Mouse (Mus musculus): ENCODE data around the gene Dhdh. TPM values are rescaled to one million over a fixed set of nuclear protein-coding genes. Genes with fewer than 3 reads are reported as not detected.
"Not testable (repeated sequence)": the region's sequence is repeated elsewhere in the genome, so short reads cannot be mapped to it uniquely, and the experiment has no call there.

The Dhdh gene
- polyA plus RNA-seq, 1 experiment from 2014 or later: 3.4 TPM

DNA sequence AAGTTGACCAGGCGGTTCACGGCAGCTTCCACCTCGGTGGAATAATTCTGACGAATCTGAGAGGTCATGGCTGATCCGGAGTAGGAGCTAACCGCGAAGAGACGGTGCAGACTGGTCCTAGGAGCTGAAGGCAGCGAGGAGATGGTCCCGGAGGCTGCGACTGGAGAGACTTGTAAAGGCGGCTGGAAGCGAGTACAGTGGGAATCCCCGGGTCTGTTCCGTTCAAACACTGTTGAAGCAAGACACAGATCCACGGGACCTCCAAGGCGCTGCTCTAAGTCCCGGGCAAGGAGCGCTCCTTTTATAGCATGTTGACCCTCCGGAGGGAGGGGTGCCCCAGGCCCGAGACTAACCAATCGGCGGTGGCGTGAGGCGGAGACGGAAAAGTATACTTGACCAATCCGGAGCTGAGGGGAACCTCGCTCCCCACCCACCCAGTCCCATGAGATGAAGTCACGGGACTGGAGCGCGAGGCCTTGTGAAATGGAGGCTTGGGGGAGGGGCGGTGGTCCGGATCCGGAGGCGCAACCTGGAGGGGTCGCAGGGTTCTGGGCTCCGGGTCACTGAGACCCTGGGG, 29.0 kb downstream of the Dhdh start, which contains the start of gene Ftl1:
Ftl1 (minus strand) TSS at position 321 of the 577 bp plus-strand sequence.
- WGBS: under 1% methylated on average over 33 of the region's 37 CpGs
- H3K36me3 ChIP-seq: peaks cover 53% of the 10 kb centered on the region
- peak within 1 kb of the TSS; percentile 85 for H3K9ac ChIP-seq
- H3K4me3 ChIP-seq: peak within 1 kb of the TSS; percentile 76
- peak; percentile 95 for ATAC-seq (ENCODE audit: borderline replicate concordance, extremely low read depth, low FRiP score, low TSS enrichment)
- not testable (repeated sequence) for H3K27me3 ChIP-seq, H3K9me3 ChIP-seq
- peak within 1 kb of the TSS; percentile 89 for H3K27ac ChIP-seq
- peak within 1 kb of the TSS; percentile 72 for H3K4me2 ChIP-seq
- peaks cover 36% of the 10 kb centered on the region for H3K4me1 ChIP-seq

DNA sequence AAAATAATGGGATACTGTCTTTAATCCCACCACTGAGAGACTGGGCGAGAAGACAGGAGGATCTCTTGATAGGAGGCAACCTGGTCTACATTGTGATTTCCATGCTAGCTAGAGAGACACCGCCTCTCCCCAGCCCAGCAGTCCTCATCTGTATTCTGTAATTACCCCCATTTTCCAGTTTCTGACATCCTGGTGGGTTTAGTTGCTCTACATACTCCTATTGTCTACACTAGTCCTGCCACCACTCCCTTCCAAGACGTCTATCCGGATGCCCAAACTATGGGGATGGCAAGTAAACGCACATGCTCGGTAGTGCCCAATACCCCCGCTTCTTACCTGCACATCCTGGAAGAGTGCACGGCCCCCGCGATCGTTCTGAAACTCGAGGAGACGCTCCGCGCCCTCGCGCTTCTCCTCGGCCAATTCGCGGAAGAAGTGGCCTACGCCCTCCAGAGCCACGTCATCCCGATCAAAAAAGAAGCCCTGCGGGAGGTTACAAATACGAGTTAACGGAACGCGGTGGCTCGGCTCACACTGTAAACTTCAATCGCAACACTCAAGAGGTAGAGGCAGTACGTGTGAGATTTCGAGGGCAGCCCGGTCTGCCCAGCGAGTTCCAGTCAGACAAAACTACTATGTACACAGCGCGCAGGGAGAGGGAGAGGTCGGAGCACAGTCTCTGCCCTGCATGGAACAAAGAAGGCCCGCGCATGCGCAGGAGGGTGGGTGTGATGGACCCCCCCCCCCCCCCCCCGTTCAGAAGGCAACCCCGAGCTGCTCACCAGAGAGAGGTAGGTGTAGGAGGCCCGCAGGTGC, 29.6 kb downstream of the Dhdh start:
- Histone ChIP-seq H3K4me2 (peak overlapping the region; percentile 72), H3K9ac (peak overlapping the region; percentile 85), H3K4me3 (peak overlapping the region; percentile 76), H3K27me3 (no peaks in the 10 kb centered on the region), H3K4me1 (peaks cover 36% of the 10 kb centered on the region), H3K36me3 (peaks cover 58% of the 10 kb centered on the region), H3K27ac (peak overlapping the region; percentile 83), H3K9me3 (no peaks in the 10 kb centered on the region)
- under 1% methylated on average over 43 of the region's 43 CpGs for WGBS
- peak; percentile 64 for ATAC-seq (ENCODE audit: borderline replicate concordance, extremely low read depth, low FRiP score, low TSS enrichment)

DNA sequence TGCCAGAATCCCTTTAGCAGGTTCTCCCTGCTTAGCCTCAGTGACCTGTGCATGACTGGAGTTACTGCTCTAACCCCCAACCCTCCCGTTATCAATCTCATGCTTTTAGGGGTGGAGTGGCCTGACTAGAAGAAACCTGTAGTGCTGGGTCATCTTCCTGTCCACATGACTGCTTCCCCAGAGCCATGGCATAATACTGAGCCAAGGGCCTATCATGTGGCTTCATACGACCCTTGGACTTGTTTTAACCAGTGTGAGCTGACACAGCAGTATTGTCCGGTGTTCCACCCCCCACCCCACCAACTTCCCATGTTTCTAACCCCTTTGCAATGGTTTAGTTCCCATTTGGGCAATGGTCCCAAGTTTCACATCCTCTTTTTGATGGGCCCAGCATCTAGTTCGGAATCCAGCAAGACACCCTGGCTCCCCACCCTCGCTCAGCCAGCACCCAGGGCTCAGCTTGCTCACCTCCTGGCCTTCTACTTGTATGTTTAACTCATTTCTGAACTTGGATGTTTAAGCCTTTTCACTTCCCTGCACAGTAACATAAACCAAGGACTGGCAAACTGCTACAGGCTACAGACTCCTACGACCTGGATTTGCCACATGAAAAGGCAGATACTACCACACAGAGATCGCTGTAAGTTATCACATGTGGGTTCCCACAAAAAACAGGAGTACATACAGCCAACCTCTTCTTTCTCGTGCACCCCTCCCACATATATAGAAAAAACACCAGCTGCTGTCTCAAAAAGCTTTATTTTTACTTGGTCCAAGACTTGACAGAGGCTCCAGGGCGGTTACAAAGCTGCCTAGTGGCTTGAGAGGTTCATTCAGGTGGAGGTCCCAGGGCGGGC, 31.2 kb downstream of the Dhdh start:
- peak overlapping the region; percentile 47; the same call in 1 of the 2 replicates for H3K27ac ChIP-seq
- H3K27me3 ChIP-seq: no peaks in the 10 kb centered on the region
- peaks cover 36% of the 10 kb centered on the region for H3K4me1 ChIP-seq
- ATAC-seq (ENCODE audit: borderline replicate concordance, extremely low read depth, low FRiP score, low TSS enrichment): no peak
- peak overlapping the region; percentile 72 for H3K4me2 ChIP-seq
- peak overlapping the region; percentile 76 for H3K4me3 ChIP-seq
- H3K36me3 ChIP-seq: peaks cover 55% of the 10 kb centered on the region
- WGBS: 47% methylated on average over 10 of the region's 10 CpGs
- no peaks in the 10 kb centered on the region for H3K9me3 ChIP-seq
- H3K9ac ChIP-seq: peak overlapping the region; percentile 85

GRCm38 (mm10) chr7:45456721-45457203, 31.8 kb downstream of the Dhdh start:
- Histone ChIP-seq H3K4me2 (peak overlapping the region; percentile 72), H3K4me3 (no peak overlapping the region; the same call in 1 of the 2 replicates), H3K36me3 (peaks cover 55% of the 10 kb centered on the region), H3K9ac (no peak overlapping the region), H3K9me3 (no peaks in the 10 kb centered on the region), H3K27ac (0 out of 2 replicates have a peak overlapping the region, but pooled peaks have one; percentile 47), H3K27me3 (no peaks in the 10 kb centered on the region), H3K4me1 (peaks cover 34% of the 10 kb centered on the region)
- ATAC-seq (ENCODE audit: borderline replicate concordance, extremely low read depth, low FRiP score, low TSS enrichment): no peak
- 39% methylated on average over 9 of the region's 9 CpGs for WGBS

- 69% methylated on average over 13 of the region's 13 CpGs for WGBS
- H3K9ac ChIP-seq: no peak overlapping the region
Measured at GRCm38 (mm10) chr7:45455932-45456696, 32.5 kb downstream of the Dhdh start.

GRCm38 (mm10) chr7:45454971-45455370, 33.6 kb downstream of the Dhdh start:
- Histone ChIP-seq H3K9ac (no peak overlapping the region), H3K4me2 (no peak overlapping the region), H3K36me3 (peaks cover 56% of the 10 kb centered on the region), H3K27me3 (no peaks in the 10 kb centered on the region), H3K9me3 (no peaks in the 10 kb centered on the region), H3K27ac (no peak overlapping the region), H3K4me1 (peaks cover 17% of the 10 kb centered on the region), H3K4me3 (no peak overlapping the region)
- no peak for ATAC-seq (ENCODE audit: borderline replicate concordance, extremely low read depth, low FRiP score, low TSS enrichment)
- WGBS: 87% methylated on average over 15 of the region's 15 CpGs

More at GRCm38 (mm10) chr7:45455932-45456696, 32.5 kb downstream of the Dhdh start:
- no peak overlapping the region for H3K27ac ChIP-seq
- no peaks in the 10 kb centered on the region for H3K27me3 ChIP-seq
- no peak for ATAC-seq (ENCODE audit: borderline replicate concordance, extremely low read depth, low FRiP score, low TSS enrichment)
- peaks cover 29% of the 10 kb centered on the region for H3K4me1 ChIP-seq
- H3K4me3 ChIP-seq: no peak overlapping the region
- no peaks in the 10 kb centered on the region for H3K9me3 ChIP-seq
- H3K36me3 ChIP-seq: peaks cover 54% of the 10 kb centered on the region
- no peak overlapping the region for H3K4me2 ChIP-seq

GRCm38 (mm10) chr7:45451344-45451982, 37.1 kb downstream of the Dhdh start:
- no peaks in the 10 kb centered on the region for H3K9me3 ChIP-seq
- WGBS: 54% methylated on average over 23 of the region's 23 CpGs

GRCm38 (mm10) chr7:45449974-45450373, 38.6 kb downstream of the Dhdh start:
- H3K4me1 ChIP-seq: no peaks in the 10 kb centered on the region
- H3K27ac ChIP-seq: no peak overlapping the region
- no peaks in the 10 kb centered on the region for H3K9me3 ChIP-seq
- H3K36me3 ChIP-seq: peaks cover 56% of the 10 kb centered on the region
- ATAC-seq (ENCODE audit: borderline replicate concordance, extremely low read depth, low FRiP score, low TSS enrichment): no peak
- no peak overlapping the region for H3K9ac ChIP-seq
- no peaks in the 10 kb centered on the region for H3K27me3 ChIP-seq
- no peak overlapping the region for H3K4me2 ChIP-seq
- 81% methylated on average over 1 of the region's 1 CpGs for WGBS
- no peak overlapping the region for H3K4me3 ChIP-seq

More at GRCm38 (mm10) chr7:45451344-45451982, 37.1 kb downstream of the Dhdh start:
- peak; percentile 58; the same call in 1 of the 2 replicates for ATAC-seq (ENCODE audit: borderline replicate concordance, extremely low read depth, low FRiP score, low TSS enrichment)
- Histone ChIP-seq H3K4me2 (no peak overlapping the region), H3K4me1 (no peaks in the 10 kb centered on the region), H3K27me3 (no peaks in the 10 kb centered on the region), H3K36me3 (peaks cover 57% of the 10 kb centered on the region), H3K27ac (no peak overlapping the region), H3K4me3 (no peak overlapping the region), H3K9ac (no peak overlapping the region)

DNA sequence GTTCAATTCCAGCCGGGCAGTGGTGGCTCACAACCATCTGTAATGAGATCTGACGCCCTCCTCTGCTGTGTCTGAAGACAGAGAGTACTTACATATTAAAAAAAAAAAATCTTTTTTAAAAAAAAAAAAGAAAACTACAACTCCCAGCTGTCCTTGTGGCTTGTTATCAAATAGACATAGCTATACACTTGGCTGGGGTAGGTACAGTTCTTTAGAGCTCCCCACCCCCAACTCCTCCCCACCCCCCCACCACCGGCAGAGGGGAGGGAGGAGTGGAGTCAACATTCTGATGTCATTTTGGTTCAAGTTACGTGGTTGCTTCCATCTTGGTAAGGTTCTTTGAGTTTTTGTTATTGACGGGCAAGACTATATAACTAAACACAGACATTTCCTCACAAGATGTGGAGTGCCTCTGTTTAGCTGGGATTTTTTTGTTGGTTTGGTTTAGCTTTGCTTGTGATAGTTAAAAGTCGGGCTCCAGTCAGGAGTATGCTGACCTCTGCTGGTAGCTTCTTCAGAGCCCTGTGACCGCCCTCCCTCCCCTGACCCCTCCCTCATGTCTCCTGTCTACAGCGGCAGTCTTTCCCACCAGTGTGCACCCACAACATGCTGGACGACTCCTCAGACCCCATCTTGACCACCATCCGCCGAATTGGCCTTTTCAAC, 41.1 kb downstream of the Dhdh start:
- peak; percentile 34 for ATAC-seq (ENCODE audit: borderline replicate concordance, extremely low read depth, low FRiP score, low TSS enrichment)
- H3K27me3 ChIP-seq: no peaks in the 10 kb centered on the region
- H3K4me2 ChIP-seq: no peak overlapping the region
- H3K36me3 ChIP-seq: peaks cover 53% of the 10 kb centered on the region
- no peaks in the 10 kb centered on the region for H3K9me3 ChIP-seq
- 36% methylated on average over 11 of the region's 11 CpGs for WGBS
- H3K4me1 ChIP-seq: no peaks in the 10 kb centered on the region
- H3K9ac ChIP-seq: no peak overlapping the region
- H3K4me3 ChIP-seq: no peak overlapping the region
- no peak overlapping the region for H3K27ac ChIP-seq

- Histone ChIP-seq H3K4me1 (no peaks in the 10 kb centered on the region), H3K27ac (no peak overlapping the region), H3K27me3 (no peaks in the 10 kb centered on the region), H3K4me3 (no peak overlapping the region), H3K4me2 (no peak overlapping the region), H3K9me3 (no peaks in the 10 kb centered on the region), H3K9ac (no peak overlapping the region), H3K36me3 (peaks cover 51% of the 10 kb centered on the region)
- no peak for ATAC-seq (ENCODE audit: borderline replicate concordance, extremely low read depth, low FRiP score, low TSS enrichment)
Measured at GRCm38 (mm10) chr7:45446589-45446988, 42.0 kb downstream of the Dhdh start.
